Mouse (Mus musculus) embryonic facial prominence, embryonic 11.5 days (tissue): ENCODE results near the gene Grik3. TPM values are rescaled to one million over a fixed set of nuclear protein-coding genes. Genes with fewer than 3 reads are reported as not detected.

Experiments used
- ATAC-seq: fragments of 200-750 bp; cut with Nextera tagmentation; replicated peaks from 2 replicates; pipeline ENCODE4 v1.8.0; 2017; ENCODE audit warnings: low read depth; ENCODE audit not compliant: insufficient number of reproducible peaks, low FRiP score, low TSS enrichment
- DNase-seq: peaks from one replicate; pipeline ENCODE4 v3.0.0-alpha.2; 2015; ENCODE audit warnings: low spot score
- H3K27ac ChIP-seq: fragments of 300-500 bp; sonication (generic); replicated peaks from 2 replicates; pipeline ENCODE4 v1.5.1; 2014; ENCODE audit warnings: mild to moderate bottlenecking, low read depth, low read length, control low read depth
- H3K27me3 ChIP-seq: fragments of 300-500 bp; sonication (generic); 2 replicates; pipeline ENCODE4 v1.6.1; 2014; ENCODE audit warnings: mild to moderate bottlenecking, low read length, moderate library complexity, mixed read lengths; ENCODE audit not compliant: control insufficient read depth, insufficient read depth
- H3K36me3 ChIP-seq: fragments of 300-500 bp; sonication (generic); replicated peaks from 2 replicates; pipeline ENCODE4 v1.6.1; 2014; ENCODE audit warnings: low read depth, mild to moderate bottlenecking, low read length, moderate library complexity, mixed read lengths; ENCODE audit not compliant: control insufficient read depth, insufficient read depth
- H3K4me1 ChIP-seq: fragments of 300-500 bp; sonication (generic); 2 replicates; pipeline ENCODE4 v1.6.1; 2014; ENCODE audit warnings: low read length, mixed read lengths; ENCODE audit not compliant: control insufficient read depth, insufficient read depth
- H3K4me2 ChIP-seq: fragments of 300-500 bp; sonication (generic); 2 replicates; pipeline ENCODE4 v1.6.1; 2014; ENCODE audit warnings: low read depth, mild to moderate bottlenecking, control low read depth, low read length, moderate library complexity
- H3K4me3 ChIP-seq: fragments of 300-500 bp; sonication (generic); 2 replicates; pipeline ENCODE4 v1.5.1; 2014; ENCODE audit warnings: low read depth, low read length, control low read depth
- H3K9ac ChIP-seq: fragments of 300-500 bp; sonication (generic); replicated peaks from 2 replicates; pipeline ENCODE4 v1.6.1; 2014; ENCODE audit warnings: mild to moderate bottlenecking, control low read depth, low read length
- H3K9me3 ChIP-seq: fragments of 300-500 bp; sonication (generic); replicated peaks from 2 replicates; pipeline ENCODE4 v1.6.1; 2016; ENCODE audit warnings: mild to moderate bottlenecking, low read length, inconsistent platforms, mixed read lengths; ENCODE audit not compliant: control insufficient read depth
- WGBS: fragments of 180-500 bp; shearing (Covaris S2); extraction: QIAGEN DNeasy Blood & Tissue Kit; methylation state at CpG from one replicate; pipeline ENCODE4 v1.1.7; 2014; 5-methylcytosine and 5-hydroxymethylcytosine counted together
- polyA plus RNA-seq: library from polyadenylated mRNA; unstranded; fragments of >200 nt; fragmentation: Nextera tagmentation; extraction: Ambion mirVana; gene quantifications from 2 replicates; pipeline ENCODE4 v1.2.1, GENCODE M21; 2014

Grik3 gene
- polyA plus RNA-seq, 1 experiment from 2014 or later: 0.45 TPM

DNA sequence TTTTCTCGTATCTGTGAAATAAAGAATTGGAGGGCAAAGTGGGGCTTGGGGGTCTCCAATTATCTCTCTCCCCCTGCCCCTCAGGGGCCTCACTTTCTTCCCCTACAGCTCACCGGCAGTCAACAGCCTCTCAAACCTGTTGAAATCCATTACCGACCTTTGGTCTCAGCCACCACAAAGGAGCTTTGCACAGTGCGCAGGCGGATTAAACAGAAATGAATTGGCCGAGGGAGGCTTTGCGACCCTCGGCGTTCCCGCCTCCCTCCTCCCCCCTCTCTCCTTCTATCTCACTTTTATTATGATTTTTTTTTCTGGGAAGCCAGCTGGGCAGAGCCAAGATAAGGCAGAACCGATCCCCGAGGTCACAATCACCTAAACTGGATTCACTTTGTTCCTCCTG lies 97.1 kb downstream of the Grik3 start:
- no peak for DNase-seq
- no peak for ATAC-seq
- Histone ChIP-seq H3K36me3 (no peaks in the 10 kb centered on the region), H3K4me3 (no peak overlapping the region), H3K27me3 (no peaks in the 10 kb centered on the region), H3K4me2 (no peak overlapping the region), H3K9me3 (no peaks in the 10 kb centered on the region), H3K9ac (no peak overlapping the region), H3K27ac (no peak overlapping the region), H3K4me1 (no peaks in the 10 kb centered on the region)
- 14% methylated on average over 12 of the region's 12 CpGs for WGBS

DNA sequence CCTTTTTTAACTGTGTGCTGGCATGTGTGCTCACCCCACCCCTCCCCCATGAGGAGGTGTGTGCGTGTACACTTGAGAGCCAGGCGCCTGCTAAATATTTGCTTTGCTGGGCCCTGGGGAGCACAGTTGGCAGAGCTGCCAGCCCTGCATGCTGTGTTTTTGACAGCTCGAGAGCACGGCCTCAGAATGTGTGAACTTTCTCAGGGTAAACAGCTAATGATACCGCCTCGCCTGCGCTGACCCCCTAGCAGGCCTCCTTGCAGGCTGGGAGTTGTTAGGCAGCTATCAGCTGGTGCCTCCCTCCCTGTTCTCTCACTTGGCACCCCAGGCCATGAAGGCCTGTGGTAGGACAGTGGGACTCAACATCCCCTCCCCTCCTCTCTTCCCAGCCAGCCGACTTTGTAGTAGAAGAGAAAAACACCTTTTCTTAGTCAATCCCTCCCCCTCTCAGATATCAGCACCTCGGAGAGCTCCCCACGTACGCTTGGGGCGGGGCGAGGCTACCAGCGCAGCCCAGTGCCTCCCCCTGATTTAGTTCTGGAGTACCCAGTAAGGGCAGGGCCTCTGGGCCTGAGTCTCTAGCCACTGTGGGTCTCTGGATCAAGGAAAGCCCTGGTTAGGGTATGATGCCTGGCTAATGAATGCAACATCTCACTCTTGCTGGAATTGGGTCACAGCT lies 99.9 kb downstream of the Grik3 start:
- Histone ChIP-seq H3K36me3 (no peaks in the 10 kb centered on the region), H3K4me1 (no peaks in the 10 kb centered on the region), H3K9ac (no peak overlapping the region), H3K9me3 (no peaks in the 10 kb centered on the region), H3K4me3 (no peak overlapping the region), H3K27me3 (no peaks in the 10 kb centered on the region), H3K4me2 (no peak overlapping the region), H3K27ac (no peak overlapping the region)
- WGBS: 11% methylated on average over 14 of the region's 14 CpGs
- DNase-seq (peak; percentile 85), ATAC-seq (no peak)

DNA sequence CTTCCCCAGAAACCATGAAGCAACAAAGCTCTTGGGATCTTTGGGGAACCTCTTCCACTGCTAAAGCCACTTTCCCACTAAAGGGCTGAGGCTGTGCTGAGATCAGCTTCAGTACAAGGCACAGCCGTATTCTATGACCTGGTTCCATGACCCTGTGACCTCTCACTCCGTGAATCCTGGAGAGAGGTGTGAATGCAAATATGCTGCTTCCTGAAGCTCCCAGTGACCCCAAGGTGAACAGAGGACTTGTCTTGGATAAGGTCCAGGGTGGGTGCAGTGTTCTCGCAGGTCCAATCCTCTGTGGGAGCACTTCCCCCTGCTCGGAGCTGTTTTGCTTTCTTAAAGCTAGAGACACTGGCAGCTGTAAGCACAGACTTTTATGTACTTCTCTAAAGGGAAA lies 102.2 kb downstream of the Grik3 start:
- DNase-seq (no peak), ATAC-seq (no peak)
- H3K27ac ChIP-seq: no peak overlapping the region
- H3K4me2 ChIP-seq: no peak overlapping the region
- no peaks in the 10 kb centered on the region for H3K4me1 ChIP-seq
- H3K36me3 ChIP-seq: no peaks in the 10 kb centered on the region
- H3K9ac ChIP-seq: no peak overlapping the region
- no peaks in the 10 kb centered on the region for H3K27me3 ChIP-seq
- WGBS: 32% methylated on average over 4 of the region's 4 CpGs
- no peaks in the 10 kb centered on the region for H3K9me3 ChIP-seq
- H3K4me3 ChIP-seq: no peak overlapping the region

DNA sequence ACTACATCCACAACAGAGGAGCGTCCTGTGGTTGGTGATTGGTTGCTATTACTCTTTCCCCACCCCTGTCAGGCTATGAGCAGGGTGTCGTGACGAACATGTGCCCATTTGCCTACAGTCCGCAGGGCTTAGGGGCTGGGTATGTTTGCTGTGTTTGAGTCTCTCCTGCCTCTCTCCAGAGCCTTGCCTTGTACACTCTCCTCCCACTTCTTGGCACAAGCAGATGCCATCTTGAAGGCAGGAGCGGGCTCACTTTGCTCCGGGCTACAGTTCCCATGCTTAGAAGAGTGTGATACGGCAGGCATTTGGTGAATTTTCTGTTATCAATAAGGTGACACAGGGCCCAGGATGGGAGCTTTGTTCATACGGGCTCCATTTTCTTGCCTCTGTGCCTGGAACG lies 104.5 kb downstream of the Grik3 start:
- ATAC-seq (no peak), DNase-seq (no peak)
- no peaks in the 10 kb centered on the region for H3K36me3 ChIP-seq
- H3K27me3 ChIP-seq: no peaks in the 10 kb centered on the region
- H3K9me3 ChIP-seq: no peaks in the 10 kb centered on the region
- no peaks in the 10 kb centered on the region for H3K4me1 ChIP-seq
- H3K4me2 ChIP-seq: no peak overlapping the region
- H3K27ac ChIP-seq: no peak overlapping the region
- 83% methylated on average over 9 of the region's 9 CpGs for WGBS
- no peak overlapping the region for H3K4me3 ChIP-seq
- H3K9ac ChIP-seq: no peak overlapping the region

DNA sequence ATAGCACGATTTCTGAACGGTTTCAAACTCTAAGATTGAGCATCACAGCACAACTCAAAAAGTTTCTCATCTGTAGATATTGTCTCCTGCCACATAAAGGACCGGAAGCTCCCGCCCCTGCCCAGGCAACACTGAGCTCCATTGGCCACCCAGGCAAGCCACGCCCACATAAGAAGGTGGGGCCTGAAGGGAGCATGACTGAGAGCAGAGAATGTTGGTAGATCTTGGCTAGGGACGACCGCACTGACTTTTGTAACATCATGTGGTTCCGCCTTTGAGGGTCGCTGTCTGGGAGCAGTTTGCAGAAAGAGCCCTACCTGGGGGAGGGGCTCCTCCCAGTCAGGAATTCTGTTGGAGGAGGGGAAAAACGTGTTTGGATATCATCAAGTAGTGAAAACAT lies 108.2 kb downstream of the Grik3 start:
- no peak overlapping the region for H3K9ac ChIP-seq
- H3K27ac ChIP-seq: no peak overlapping the region
- ATAC-seq (no peak), DNase-seq (no peak)
- no peak overlapping the region for H3K4me3 ChIP-seq
- no peaks in the 10 kb centered on the region for H3K4me1 ChIP-seq
- WGBS: 39% methylated on average over 10 of the region's 10 CpGs
- H3K27me3 ChIP-seq: no peaks in the 10 kb centered on the region
- no peaks in the 10 kb centered on the region for H3K36me3 ChIP-seq
- H3K9me3 ChIP-seq: no peaks in the 10 kb centered on the region
- H3K4me2 ChIP-seq: no peak overlapping the region

DNA sequence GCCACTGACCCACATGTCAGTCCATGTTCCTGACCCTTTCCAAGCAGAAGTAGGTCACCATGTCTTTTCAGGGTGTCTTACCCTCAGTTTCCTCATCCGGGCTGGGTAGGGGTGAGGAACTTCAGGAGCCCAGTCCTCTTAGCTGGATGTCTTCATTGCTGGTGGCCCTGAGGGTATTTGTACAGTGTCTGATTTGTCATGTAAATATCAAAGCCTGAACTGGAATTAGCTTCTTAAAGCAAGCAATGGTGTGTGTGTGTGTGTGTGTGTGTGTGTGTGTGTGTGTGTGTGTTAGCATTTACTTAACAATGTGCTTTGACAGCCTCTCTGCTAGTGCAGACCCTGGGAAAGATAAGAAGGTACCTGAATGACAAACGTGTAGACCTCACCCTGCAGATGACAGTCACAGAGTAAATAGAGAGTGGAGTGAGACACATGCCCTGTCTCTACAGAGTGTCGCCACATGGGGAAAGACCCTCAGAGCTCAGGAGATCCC lies 109.1 kb downstream of the Grik3 start:
- WGBS: 72% methylated on average over 3 of the region's 3 CpGs
- no peak for ATAC-seq
- Histone ChIP-seq H3K36me3 (no peaks in the 10 kb centered on the region), H3K9me3 (no peaks in the 10 kb centered on the region), H3K27me3 (no peaks in the 10 kb centered on the region), H3K4me1 (no peaks in the 10 kb centered on the region), H3K4me3 (no peak overlapping the region), H3K9ac (no peak overlapping the region), H3K4me2 (no peak overlapping the region), H3K27ac (no peak overlapping the region)
- DNase-seq: no peak

DNA sequence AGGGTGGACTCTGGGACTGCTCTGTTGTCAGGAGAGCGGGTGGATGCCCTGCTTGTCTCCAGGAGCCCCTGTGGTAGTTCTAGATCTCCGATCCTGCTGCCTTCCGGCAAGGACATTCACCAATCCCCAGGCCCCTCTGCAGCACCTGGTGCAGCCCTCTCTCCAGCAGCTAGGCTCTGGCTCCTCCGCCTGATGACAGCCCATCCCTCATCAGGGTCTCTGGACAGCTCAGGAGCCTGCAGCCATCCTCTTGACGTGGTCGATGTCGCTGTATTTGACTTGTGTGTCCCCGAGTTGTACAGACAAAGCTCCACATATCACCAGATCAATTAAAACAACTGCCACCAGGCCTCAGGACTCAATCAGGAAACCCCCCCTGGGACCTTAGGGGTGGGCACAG lies 110.1 kb downstream of the Grik3 start:
- DNase-seq (no peak), ATAC-seq (no peak)
- 70% methylated on average over 8 of the region's 8 CpGs for WGBS
- H3K27ac ChIP-seq: no peak overlapping the region
- H3K9ac ChIP-seq: no peak overlapping the region
- H3K9me3 ChIP-seq: no peaks in the 10 kb centered on the region
- H3K4me2 ChIP-seq: no peak overlapping the region
- H3K36me3 ChIP-seq: no peaks in the 10 kb centered on the region
- no peaks in the 10 kb centered on the region for H3K4me1 ChIP-seq
- H3K4me3 ChIP-seq: no peak overlapping the region
- no peaks in the 10 kb centered on the region for H3K27me3 ChIP-seq

DNA sequence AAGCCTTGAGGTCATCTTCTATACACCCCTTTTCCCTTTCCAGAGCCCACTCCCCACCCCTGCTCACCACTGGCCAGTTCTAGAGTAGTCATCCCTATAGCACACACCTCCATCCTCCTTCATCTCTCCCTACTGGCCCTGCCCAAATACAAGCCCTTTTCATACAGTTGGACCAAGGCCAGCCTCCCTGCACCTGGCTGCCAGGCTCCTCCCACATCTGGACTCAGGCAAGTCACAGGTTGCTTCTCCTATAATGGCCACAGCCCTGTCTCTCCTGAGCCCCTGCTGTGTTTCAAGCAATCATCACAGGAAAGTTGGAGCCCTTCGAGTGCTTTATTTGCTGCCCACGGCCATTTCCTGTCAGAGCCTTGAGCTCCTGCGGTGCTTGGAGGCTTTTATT lies 110.8 kb downstream of the Grik3 start:
- DNase-seq: no peak
- no peak overlapping the region for H3K4me3 ChIP-seq
- H3K27ac ChIP-seq: no peak overlapping the region
- no peaks in the 10 kb centered on the region for H3K36me3 ChIP-seq
- no peak overlapping the region for H3K4me2 ChIP-seq
- no peaks in the 10 kb centered on the region for H3K9me3 ChIP-seq
- H3K27me3 ChIP-seq: no peaks in the 10 kb centered on the region
- no peak for ATAC-seq
- H3K4me1 ChIP-seq: no peaks in the 10 kb centered on the region
- 62% methylated on average over 3 of the region's 3 CpGs for WGBS
- no peak overlapping the region for H3K9ac ChIP-seq
